In genomic region chr16:91219246-91219645, GRCm38 (mm10) we compare ENCODE assay signal across 31 mouse cellular contexts. TPM values are rescaled to one million over a fixed set of nuclear protein-coding genes. Genes with fewer than 3 reads are reported as not detected.
"Had no signal": no experiment of that assay in that cellular context is flagged by ENCODE, and none has a peak within 500 bp of the region (broad histone marks: within the 10 kb centered on the region; RNA-seq: fewer than 3 reads in every experiment).

No protein-coding gene starts in this region.

- H3K4me3 ChIP-seq: heart, adult 2 months; kidney, embryonic 15.5 days; limb, embryonic 13.5 days; limb, embryonic 15.5 days had no signal

- ATAC-seq: forebrain, postnatal 0 days; hindbrain, postnatal 0 days; intestine, embryonic 16.5 days had no signal

- H3K27ac ChIP-seq: heart, adult 2 months; heart, embryonic 13.5 days; heart, embryonic 15.5 days; hindbrain, embryonic 14.5 days; hindbrain, postnatal 0 days; kidney, embryonic 15.5 days; kidney, postnatal 0 days; limb, embryonic 13.5 days; limb, embryonic 15.5 days had no signal

- DNase-seq: forebrain, postnatal 0 days; gastrocnemius, postnatal 14 days; gastrocnemius, postnatal 36 days; heart, adult 11 months; heart, adult 2 months; heart, postnatal 14 days; heart, postnatal 36 days; kidney, adult 11 months; kidney, adult 2 months; kidney, adult 9 months; kidney, postnatal 14 days; kidney, postnatal 36 days; layer of hippocampus, adult 9-11 months; layer of hippocampus, postnatal 36 days; left cerebral cortex, postnatal 4 days had no signal

- H3K36me3 ChIP-seq: heart, embryonic 13.5 days; heart, embryonic 15.5 days; kidney, embryonic 15.5 days; limb, embryonic 13.5 days; limb, embryonic 15.5 days had no signal

- H3K4me2 ChIP-seq: heart, embryonic 11.5 days; hindbrain, embryonic 14.5 days; kidney, embryonic 15.5 days; limb, embryonic 13.5 days; limb, embryonic 15.5 days had no signal

- H3K9ac ChIP-seq: forebrain, postnatal 0 days; heart, embryonic 13.5 days; heart, embryonic 15.5 days; hindbrain, embryonic 14.5 days; kidney, embryonic 15.5 days; limb, embryonic 13.5 days; limb, embryonic 15.5 days had no signal

RNA-seq across cellular contexts. Expression of gene Olig2, which starts 6.0 kb away (rescaled TPM):
- polyA plus RNA-seq: gonadal fat pad, adult 2 months; heart, adult 2 months; heart, embryonic 13.5 days; heart, embryonic 15.5 days; heart, postnatal 0 days; intestine, embryonic 14.5 days; intestine, embryonic 16.5 days; kidney, embryonic 15.5 days; kidney, postnatal 0 days; large intestine, adult 2 months; limb, embryonic 11.5 days; limb, embryonic 13.5 days; limb, embryonic 15.5 days; liver, adult 2 months had no signal

RNA-seq across cellular contexts. Expression of gene Olig1, which starts 50.3 kb away (rescaled TPM):
- polyA plus RNA-seq: heart, embryonic 11.5 days; heart, embryonic 13.5 days; heart, postnatal 0 days; intestine, embryonic 16.5 days; limb, embryonic 11.5 days had no signal
